Mouse (Mus musculus) heart, postnatal 25 days (tissue): ENCODE results near the gene Gas7. TPM values are rescaled to one million over a fixed set of nuclear protein-coding genes. Genes with fewer than 3 reads are reported as not detected.

ENCODE experiments used
- DNase-seq: peaks from one replicate; pipeline ENCODE4 v3.0.0; 2022; ENCODE audit warnings: low spot score
- intact Hi-C: fragments of 180-260 bp; cut with DNase I; formaldehyde crosslinking; loops from one replicate; pipeline ENCODE4 v1.15.1; 2025
- total RNA-seq, 2 experiments: library from RNA; stranded (reverse); gene quantifications; 2 replicates each; pipeline ENCODE4 v1.2.3; 2021

The Gas7 gene
- total RNA-seq, 2 experiments from 2014 or later = 11.0 to 12.5 TPM

DNA sequence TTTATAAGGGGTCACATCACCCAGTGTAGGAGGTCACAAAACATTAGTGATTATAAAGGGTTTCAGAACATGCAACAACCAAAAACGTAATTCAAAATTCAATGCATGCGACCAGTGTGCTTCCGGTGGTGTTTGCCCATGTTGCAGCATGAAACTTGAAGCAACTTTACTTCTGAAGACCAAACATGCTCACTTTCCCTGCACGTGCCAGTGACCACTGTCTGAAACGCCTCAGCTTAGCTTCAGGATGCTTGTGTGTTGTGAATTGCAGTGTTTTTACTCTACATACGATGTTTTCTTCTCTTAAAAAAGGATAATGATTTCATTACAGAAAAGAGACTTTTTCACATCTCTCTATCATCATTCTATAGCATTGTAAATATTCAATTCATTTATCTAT lies 283.1 kb downstream of the Gas7 start:
- no peak for DNase-seq
- intact Hi-C loops = no loop called here

Other genes with a start within 250 kb of the Gas7 start
- gene Myh4, start 217.4 kb upstream of the Gas7 start, total RNA-seq = under 1 TPM in 1 of 2 experiments, not detected in 1; 0.03 TPM
- gene Myh8, start 178.3 kb upstream of the Gas7 start, total RNA-seq = under 1 TPM in 1 of 2 experiments, not detected in 1; 0.05 TPM
- gene Myh13, start 133.8 kb upstream of the Gas7 start, total RNA-seq = not detected
- gene Rcvrn, start 239.9 kb downstream of the Gas7 start, total RNA-seq = under 1 TPM in 1 of 2 experiments, not detected in 1; 0.23 TPM